Mouse (Mus musculus) heart, embryonic 11.5 days (tissue): Measurements from ENCODE around the gene Arid3a. TPM values are rescaled to one million over a fixed set of nuclear protein-coding genes. Genes with fewer than 3 reads are reported as not detected.

Source experiments
- ATAC-seq: fragments of 200-750 bp; cut with Nextera tagmentation; replicated peaks from 2 replicates; pipeline ENCODE4 v1.8.0; 2017; ENCODE audit warnings: moderate library complexity; ENCODE audit not compliant: insufficient number of reproducible peaks, low FRiP score, low TSS enrichment
- H3K27ac ChIP-seq: fragments of 300-500 bp; sonication (generic); 2 replicates; pipeline ENCODE4 v1.5.1; 2014; ENCODE audit warnings: mild to moderate bottlenecking, low read depth, low read length
- H3K27me3 ChIP-seq: fragments of 300-500 bp; sonication (generic); 2 replicates; pipeline ENCODE4 v1.6.1; 2014; ENCODE audit warnings: mild to moderate bottlenecking, low read length, mixed read lengths; ENCODE audit not compliant: control insufficient read depth, insufficient read depth
- H3K36me3 ChIP-seq: fragments of 300-500 bp; sonication (generic); 2 replicates; pipeline ENCODE4 v1.6.1; 2014; ENCODE audit warnings: mild to moderate bottlenecking, low read length, moderate library complexity, mixed read lengths; ENCODE audit not compliant: control insufficient read depth, insufficient read depth
- H3K4me1 ChIP-seq: fragments of 300-500 bp; sonication (generic); 2 replicates; pipeline ENCODE4 v1.6.1; 2014; ENCODE audit warnings: low read length; ENCODE audit not compliant: control insufficient read depth, insufficient read depth
- H3K4me2 ChIP-seq: fragments of 300-500 bp; sonication (generic); 2 replicates; pipeline ENCODE4 v1.6.1; 2014; ENCODE audit warnings: mild to moderate bottlenecking, moderate library complexity
- H3K4me3 ChIP-seq: fragments of 300-500 bp; sonication (generic); 2 replicates; pipeline ENCODE4 v1.5.1; 2014; ENCODE audit warnings: low read depth, low read length
- H3K9ac ChIP-seq: fragments of 300-500 bp; sonication (generic); 2 replicates; pipeline ENCODE4 v1.6.1; 2014; ENCODE audit warnings: mild to moderate bottlenecking, low read depth, low read length, moderate library complexity
- H3K9me3 ChIP-seq: fragments of 300-500 bp; sonication (generic); replicated peaks from 2 replicates; pipeline ENCODE4 v1.6.1; 2016; ENCODE audit warnings: low read length; ENCODE audit not compliant: control insufficient read depth
- WGBS: fragments of 180-500 bp; shearing (Covaris S2); extraction: QIAGEN DNeasy Blood & Tissue Kit; methylation state at CpG from one replicate; pipeline ENCODE4 v1.1.7; 2014; ENCODE audit not compliant: insufficient replicate concordance; 5-methylcytosine and 5-hydroxymethylcytosine counted together
- polyA plus RNA-seq: library from polyadenylated mRNA; unstranded; fragments of >200 nt; fragmentation: Nextera tagmentation; extraction: Ambion mirVana; gene quantifications from 2 replicates; pipeline ENCODE4 v1.2.1, GENCODE M21; 2014

The Arid3a gene
- polyA plus RNA-seq, 1 experiment from 2014 or later, result 12.7 TPM

- Histone ChIP-seq H3K9ac (no peak overlapping the region), H3K9me3 (no peaks in the 10 kb centered on the region), H3K4me3 (no peak overlapping the region), H3K4me1 (no peaks in the 10 kb centered on the region), H3K36me3 (peaks cover 15% of the 10 kb centered on the region), H3K4me2 (no peak overlapping the region), H3K27ac (no peak overlapping the region), H3K27me3 (no peaks in the 10 kb centered on the region)
- 48% methylated on average over 20 of the region's 20 CpGs for WGBS
- ATAC-seq, result no peak
Observed at GRCm38 (mm10) chr10:79897316-79898245, 29.3 kb upstream of the Arid3a start.

GRCm38 (mm10) chr10:79900951-79901410 lies 25.9 kb upstream of the Arid3a start:
- H3K36me3 ChIP-seq, result peaks cover 21% of the 10 kb centered on the region
- H3K4me2 ChIP-seq, result no peak overlapping the region
- no peak for ATAC-seq
- H3K4me1 ChIP-seq, result no peaks in the 10 kb centered on the region
- no peak overlapping the region for H3K27ac ChIP-seq
- no peaks in the 10 kb centered on the region for H3K9me3 ChIP-seq
- no peaks in the 10 kb centered on the region for H3K27me3 ChIP-seq
- no peak overlapping the region for H3K9ac ChIP-seq
- 77% methylated on average over 2 of the region's 2 CpGs for whole genome bisulfite sequencing
- no peak overlapping the region for H3K4me3 ChIP-seq

GRCm38 (mm10) chr10:79906712-79907111 lies 20.1 kb upstream of the Arid3a start:
- peaks cover 18% of the 10 kb centered on the region for H3K36me3 ChIP-seq
- H3K4me2 ChIP-seq, result no peak overlapping the region
- 97% methylated on average over 9 of the region's 9 CpGs for WGBS
- H3K4me3 ChIP-seq, result no peak overlapping the region
- no peak overlapping the region for H3K9ac ChIP-seq
- no peaks in the 10 kb centered on the region for H3K4me1 ChIP-seq
- no peak overlapping the region for H3K27ac ChIP-seq
- no peaks in the 10 kb centered on the region for H3K9me3 ChIP-seq
- ATAC-seq, result no peak
- H3K27me3 ChIP-seq, result no peaks in the 10 kb centered on the region

- no peak for ATAC-seq
- Histone ChIP-seq H3K27ac (no peak overlapping the region), H3K9ac (no peak overlapping the region), H3K4me3 (no peak overlapping the region), H3K4me1 (no peaks in the 10 kb centered on the region), H3K4me2 (no peak overlapping the region), H3K9me3 (no peaks in the 10 kb centered on the region), H3K27me3 (no peaks in the 10 kb centered on the region), H3K36me3 (peaks cover 18% of the 10 kb centered on the region)
- WGBS, result 94% methylated on average over 10 of the region's 10 CpGs
Observed at GRCm38 (mm10) chr10:79907415-79907814, 19.4 kb upstream of the Arid3a start.

- WGBS, result 3% methylated on average over 52 of the region's 52 CpGs
- ATAC-seq, result peak; percentile 95
- H3K27me3 ChIP-seq, result no peaks in the 10 kb centered on the region
- H3K4me2 ChIP-seq, result peak within 1 kb of the TSS; percentile 59
- H3K4me1 ChIP-seq, result no peaks in the 10 kb centered on the region
- peak within 1 kb of the TSS; percentile 97 for H3K9ac ChIP-seq
- no peaks in the 10 kb centered on the region for H3K9me3 ChIP-seq
- H3K4me3 ChIP-seq, result peak within 1 kb of the TSS; percentile 71
- H3K27ac ChIP-seq, result peak within 1 kb of the TSS; percentile 92
- H3K36me3 ChIP-seq, result peaks cover 18% of the 10 kb centered on the region
Observed at GRCm38 (mm10) chr10:79908167-79909091, 18.4 kb upstream of the Arid3a start, which contains the start of gene Med16. Med16 (minus strand) TSS chr10:79908923.

GRCm38 (mm10) chr10:79909092-79909922 lies 17.5 kb upstream of the Arid3a start:
- Histone ChIP-seq H3K27ac (peak overlapping the region; percentile 92), H3K9me3 (no peaks in the 10 kb centered on the region), H3K9ac (peak overlapping the region; percentile 44; the same call in 1 of the 2 replicates), H3K4me2 (peak overlapping the region; percentile 59), H3K4me3 (no peak overlapping the region; the same call in 1 of the 2 replicates), H3K4me1 (peaks cover 4% of the 10 kb centered on the region), H3K27me3 (no peaks in the 10 kb centered on the region), H3K36me3 (peaks cover 16% of the 10 kb centered on the region)
- WGBS, result 24% methylated on average over 14 of the region's 14 CpGs
- ATAC-seq, result 0 out of 2 replicates have a peak, but pooled peaks have one; percentile 35

- H3K4me3 ChIP-seq, result no peak within 1 kb of the TSS
- no peak within 1 kb of the TSS for H3K27ac ChIP-seq
Observed at GRCm38 (mm10) chr10:79910556-79910955, 16.3 kb upstream of the Arid3a start, which contains the start of gene Gm26602. Gm26602 (plus strand) TSS chr10:79910856.

More at GRCm38 (mm10) chr10:79910556-79910955, 16.3 kb upstream of the Arid3a start, which contains the start of gene Gm26602:
- peaks cover 16% of the 10 kb centered on the region for H3K4me1 ChIP-seq
- H3K36me3 ChIP-seq, result peaks cover 7% of the 10 kb centered on the region; the same call in 1 of the 2 replicates
- no peaks in the 10 kb centered on the region for H3K9me3 ChIP-seq
- H3K27me3 ChIP-seq, result no peaks in the 10 kb centered on the region
- H3K9ac ChIP-seq, result no peak within 1 kb of the TSS
- ATAC-seq, result no peak
- no peak within 1 kb of the TSS for H3K4me2 ChIP-seq
- 90% methylated on average over 4 of the region's 4 CpGs for WGBS
